Mouse (Mus musculus) hindbrain, embryonic 13.5 days (tissue): ENCODE measurements at regions not wholly inside any gene's neighbourhood (a gene's known extent, or its start where the extent isn't known, plus 50 kb on each side); places are given as distances from the start of the nearest gene placed in this dataset.
"Not testable (repeated sequence)": the region's sequence is repeated elsewhere in the genome, so short reads cannot be mapped to it uniquely, and the experiment has no call there.

Source experiments
- ATAC-seq: fragments of 200-750 bp; cut with Nextera tagmentation; 2 replicates; pipeline ENCODE4 v1.8.0; 2017; ENCODE audit warnings: moderate TSS enrichment; ENCODE audit not compliant: low FRiP score
- H3K27ac ChIP-seq: fragments of 300-500 bp; sonication (generic); 2 replicates; pipeline ENCODE4 v1.5.1; 2015; ENCODE audit warnings: inconsistent platforms, mild to moderate bottlenecking, moderate library complexity
- H3K27me3 ChIP-seq: fragments of 300-500 bp; sonication (generic); 2 replicates; pipeline ENCODE4 v1.6.1; 2015; ENCODE audit warnings: mild to moderate bottlenecking, inconsistent platforms
- H3K36me3 ChIP-seq: fragments of 300-500 bp; sonication (generic); 2 replicates; pipeline ENCODE4 v1.6.1; 2015; ENCODE audit warnings: mild to moderate bottlenecking, inconsistent platforms
- H3K4me1 ChIP-seq: fragments of 300-500 bp; sonication (generic); replicated peaks from 2 replicates; pipeline ENCODE4 v1.6.1; 2015; ENCODE audit warnings: inconsistent platforms
- H3K4me2 ChIP-seq: fragments of 300-500 bp; sonication (generic); 2 replicates; pipeline ENCODE4 v1.6.1; 2015; ENCODE audit warnings: inconsistent platforms, mild to moderate bottlenecking, moderate library complexity
- H3K4me3 ChIP-seq: fragments of 300-500 bp; sonication (generic); 2 replicates; pipeline ENCODE4 v1.5.1; 2015; ENCODE audit warnings: mild to moderate bottlenecking, inconsistent platforms
- H3K9ac ChIP-seq: fragments of 300-500 bp; sonication (generic); 2 replicates; pipeline ENCODE4 v1.6.1; 2015; ENCODE audit warnings: mild to moderate bottlenecking, inconsistent platforms
- H3K9me3 ChIP-seq: fragments of 300-500 bp; sonication (generic); 2 replicates; pipeline ENCODE4 v1.6.1; 2016; ENCODE audit warnings: inconsistent platforms
- WGBS: fragments of 180-500 bp; shearing (Covaris S2); methylation state at CpG from one replicate; pipeline ENCODE4 v1.1.7; 2015; 5-methylcytosine and 5-hydroxymethylcytosine counted together

- 69% methylated on average over 11 of the region's 11 CpGs for WGBS
- no peak for ATAC-seq
These were observed 169.2 kb downstream of the Bcl2l11 start for GRCm38 (mm10) chr2:128295018-128295424.

GRCm38 (mm10) chr2:128295726-128296234 lies 169.9 kb downstream of the Bcl2l11 start:
- H3K27me3 ChIP-seq: no peaks in the 10 kb centered on the region
- no peak overlapping the region for H3K9ac ChIP-seq
- H3K36me3 ChIP-seq: no peaks in the 10 kb centered on the region
- no peaks in the 10 kb centered on the region for H3K4me1 ChIP-seq
- no peak overlapping the region for H3K4me3 ChIP-seq
- WGBS: 75% methylated on average over 3 of the region's 3 CpGs
- no peak overlapping the region for H3K4me2 ChIP-seq
- H3K27ac ChIP-seq: no peak overlapping the region
- ATAC-seq: no peak
- H3K9me3 ChIP-seq: peaks cover 5% of the 10 kb centered on the region

More at GRCm38 (mm10) chr2:128295018-128295424, 169.2 kb downstream of the Bcl2l11 start:
- Histone ChIP-seq H3K4me2 (no peak overlapping the region), H3K9me3 (peaks cover 5% of the 10 kb centered on the region), H3K27ac (no peak overlapping the region), H3K4me3 (no peak overlapping the region), H3K36me3 (no peaks in the 10 kb centered on the region), H3K9ac (no peak overlapping the region), H3K4me1 (no peaks in the 10 kb centered on the region), H3K27me3 (no peaks in the 10 kb centered on the region)

- H3K4me2 ChIP-seq, H3K9ac ChIP-seq, ATAC-seq, H3K27ac ChIP-seq, H3K4me1 ChIP-seq, H3K36me3 ChIP-seq, H3K4me3 ChIP-seq, H3K9me3 ChIP-seq, H3K27me3 ChIP-seq: not testable (repeated sequence)
- whole genome bisulfite sequencing: 90% methylated on average over 5 of the region's 5 CpGs
These were observed 170.6 kb downstream of the Bcl2l11 start for GRCm38 (mm10) chr2:128296423-128296822.

GRCm38 (mm10) chr2:128296897-128297296 lies 171.1 kb downstream of the Bcl2l11 start:
- Histone ChIP-seq H3K4me1 (no peaks in the 10 kb centered on the region), H3K27me3 (no peaks in the 10 kb centered on the region), H3K9me3 (no peaks in the 10 kb centered on the region), H3K9ac (no peak overlapping the region), H3K4me2 (no peak overlapping the region), H3K27ac (no peak overlapping the region), H3K36me3 (no peaks in the 10 kb centered on the region), H3K4me3 (no peak overlapping the region)
- ATAC-seq: no peak
- WGBS: 58% methylated on average over 5 of the region's 5 CpGs

- H3K4me1 ChIP-seq: no peaks in the 10 kb centered on the region
- ATAC-seq: no peak
- WGBS: 69% methylated on average over 5 of the region's 5 CpGs
These were observed 172.0 kb downstream of the Bcl2l11 start for GRCm38 (mm10) chr2:128297821-128298220.

GRCm38 (mm10) chr2:128298996-128299395 lies 173.2 kb downstream of the Bcl2l11 start:
- peaks cover under 1% of the 10 kb centered on the region for H3K4me1 ChIP-seq
- no peaks in the 10 kb centered on the region for H3K9me3 ChIP-seq
- WGBS: 93% methylated on average over 8 of the region's 8 CpGs
- no peaks in the 10 kb centered on the region for H3K36me3 ChIP-seq
- H3K9ac ChIP-seq: no peak overlapping the region
- no peak overlapping the region for H3K4me2 ChIP-seq
- ATAC-seq: no peak
- H3K27me3 ChIP-seq: no peaks in the 10 kb centered on the region
- H3K27ac ChIP-seq: no peak overlapping the region
- no peak overlapping the region for H3K4me3 ChIP-seq

More at GRCm38 (mm10) chr2:128297821-128298220, 172.0 kb downstream of the Bcl2l11 start:
- Histone ChIP-seq H3K9ac (no peak overlapping the region), H3K27ac (no peak overlapping the region), H3K4me3 (no peak overlapping the region), H3K4me2 (no peak overlapping the region), H3K9me3 (no peaks in the 10 kb centered on the region), H3K27me3 (no peaks in the 10 kb centered on the region), H3K36me3 (no peaks in the 10 kb centered on the region)

GRCm38 (mm10) chr2:128301709-128302108 lies 175.9 kb downstream of the Bcl2l11 start:
- Histone ChIP-seq H3K36me3 (no peaks in the 10 kb centered on the region), H3K27me3 (0 out of 2 replicates have a peak, but pooled peaks cover 2% of the 10 kb centered on the region), H3K4me2 (no peak overlapping the region), H3K4me3 (no peak overlapping the region), H3K9ac (no peak overlapping the region), H3K9me3 (no peaks in the 10 kb centered on the region), H3K4me1 (peaks cover 9% of the 10 kb centered on the region), H3K27ac (no peak overlapping the region)
- 62% methylated on average over 8 of the region's 8 CpGs for WGBS
- no peak for ATAC-seq

- no peak overlapping the region for H3K9ac ChIP-seq
- no peak overlapping the region for H3K27ac ChIP-seq
- H3K4me1 ChIP-seq: peaks cover 9% of the 10 kb centered on the region
- H3K9me3 ChIP-seq: no peaks in the 10 kb centered on the region
- H3K4me3 ChIP-seq: no peak overlapping the region
- 17% methylated on average over 12 of the region's 12 CpGs for WGBS
- H3K36me3 ChIP-seq: no peaks in the 10 kb centered on the region
- peak; percentile 52; the same call in 1 of the 2 replicates for ATAC-seq
- 0 out of 2 replicates have a peak, but pooled peaks cover 2% of the 10 kb centered on the region for H3K27me3 ChIP-seq
- H3K4me2 ChIP-seq: peak overlapping the region; percentile 23
These were observed 178.3 kb downstream of the Bcl2l11 start for GRCm38 (mm10) chr2:128304063-128304712.

- no peak for ATAC-seq
- H3K4me2 ChIP-seq: no peak overlapping the region
- H3K4me3 ChIP-seq: no peak overlapping the region
- WGBS: 78% methylated on average over 6 of the region's 6 CpGs
- H3K27me3 ChIP-seq: 0 out of 2 replicates have a peak, but pooled peaks cover 2% of the 10 kb centered on the region
- no peaks in the 10 kb centered on the region for H3K9me3 ChIP-seq
- no peak overlapping the region for H3K27ac ChIP-seq
- no peak overlapping the region for H3K9ac ChIP-seq
- peaks cover 16% of the 10 kb centered on the region for H3K4me1 ChIP-seq
- H3K36me3 ChIP-seq: no peaks in the 10 kb centered on the region
These were observed 180.9 kb downstream of the Bcl2l11 start for GRCm38 (mm10) chr2:128306693-128307092.

- peaks cover 27% of the 10 kb centered on the region for H3K4me1 ChIP-seq
- no peak overlapping the region for H3K4me2 ChIP-seq
- 39% methylated on average over 10 of the region's 10 CpGs for WGBS
- 0 out of 2 replicates have a peak, but pooled peaks cover 2% of the 10 kb centered on the region for H3K27me3 ChIP-seq
- no peaks in the 10 kb centered on the region for H3K36me3 ChIP-seq
- ATAC-seq: no peak
- no peak overlapping the region for H3K4me3 ChIP-seq
- H3K9me3 ChIP-seq: no peaks in the 10 kb centered on the region
- H3K9ac ChIP-seq: no peak overlapping the region
- no peak overlapping the region for H3K27ac ChIP-seq
These were observed 183.7 kb downstream of the Bcl2l11 start for GRCm38 (mm10) chr2:128309541-128310030.

- WGBS: 41% methylated on average over 5 of the region's 5 CpGs
- no peaks in the 10 kb centered on the region for H3K9me3 ChIP-seq
- peaks cover 25% of the 10 kb centered on the region for H3K4me1 ChIP-seq
- no peak for ATAC-seq
- H3K4me3 ChIP-seq: no peak overlapping the region
- no peak overlapping the region for H3K27ac ChIP-seq
- no peaks in the 10 kb centered on the region for H3K36me3 ChIP-seq
- H3K9ac ChIP-seq: no peak overlapping the region
- H3K27me3 ChIP-seq: no peaks in the 10 kb centered on the region
- no peak overlapping the region for H3K4me2 ChIP-seq
These were observed 184.2 kb downstream of the Bcl2l11 start for GRCm38 (mm10) chr2:128310081-128310480.

- Histone ChIP-seq H3K4me2 (peak overlapping the region; percentile 43), H3K4me3 (peak overlapping the region; percentile 15; the same call in 1 of the 2 replicates), H3K9me3 (no peaks in the 10 kb centered on the region), H3K27ac (no peak overlapping the region), H3K9ac (0 out of 2 replicates have a peak overlapping the region, but pooled peaks have one; percentile 19), H3K36me3 (no peaks in the 10 kb centered on the region), H3K4me1 (peaks cover 25% of the 10 kb centered on the region), H3K27me3 (no peaks in the 10 kb centered on the region)
- 0 out of 2 replicates have a peak, but pooled peaks have one; percentile 17 for ATAC-seq
- 2% methylated on average over 14 of the region's 14 CpGs for WGBS
These were observed 186.3 kb downstream of the Bcl2l11 start for GRCm38 (mm10) chr2:128312084-128312594.
